Mouse (Mus musculus): ENCODE results near the gene Selenon. TPM values are rescaled to one million over a fixed set of nuclear protein-coding genes. Genes with fewer than 3 reads are reported as not detected.

Selenon gene
- total RNA-seq, 2 experiments from 2014 or later, result 28.8 to 36.9 TPM

Small RNA genes within 50 kb of the gene (microRNA-seq; reads per million reads assigned to microRNA genes)
- not detected for gene Mir6403

Other genes starting within 250 kb of the Selenon start
- not detected for gene Trim63, start 237.0 kb downstream of the Selenon start, total RNA-seq (2021)
- gene Slc30a2, start 209.0 kb downstream of the Selenon start, total RNA-seq (2021), result 10 to 100 TPM; 21.6 to 41.1 TPM
- gene Extl1, start 168.3 kb downstream of the Selenon start, total RNA-seq (2021), result 1 to 10 TPM; 1.7 to 2.3 TPM
- gene Pafah2, start 155.8 kb downstream of the Selenon start, total RNA-seq (2021), result 10 to 100 TPM; 14.7 to 16.0 TPM
- 10 to 100 TPM; 46.2 to 53.5 TPM for gene Stmn1, start 83.8 kb downstream of the Selenon start, total RNA-seq (2021)
- gene Paqr7, start 55.5 kb downstream of the Selenon start, total RNA-seq (2021), result 10 to 100 TPM; 38.7 to 56.9 TPM
- 1 to 10 TPM; 1.7 to 2.5 TPM for gene Aunip, start 41.2 kb downstream of the Selenon start, total RNA-seq (2021)
- 100 to 1,000 TPM; 128 to 136 TPM for gene Mtfr1l, start 16.8 kb downstream of the Selenon start, total RNA-seq (2021)
- 10 to 100 TPM; 18.5 to 24.7 TPM for gene Man1c1, start 152.1 kb upstream of the Selenon start, total RNA-seq (2021)
- gene Ldlrap1, start 215.9 kb upstream of the Selenon start, total RNA-seq (2021), result 10 to 100 TPM; 47.5 to 52.9 TPM

All from adrenal gland, postnatal 36 days (tissue).